Mouse (Mus musculus) myocyte (in vitro differentiated cells): ENCODE measurements around the gene Adam8. TPM values are rescaled to one million over a fixed set of nuclear protein-coding genes. Genes with fewer than 3 reads are reported as not detected.

ENCODE experiments used
- H3K27me3 ChIP-seq: one replicate; pipeline ENCODE4 v1.6.1; 2011; ENCODE audit not compliant: control insufficient read depth, insufficient read depth, insufficient read length
- H3K36me3 ChIP-seq: one replicate; pipeline ENCODE4 v1.6.1; 2011; ENCODE audit not compliant: control insufficient read depth, insufficient read depth
- H3K4me2 ChIP-seq: one replicate; pipeline ENCODE4 v1.6.1; 2011; ENCODE audit warnings: low read depth, control low read depth
- H3K4me3 ChIP-seq: one replicate; pipeline ENCODE4 v1.5.1; 2011; ENCODE audit warnings: mild to moderate bottlenecking, control low read depth, moderate library complexity
- H3K79me2 ChIP-seq: one replicate; pipeline ENCODE4 v1.6.1; 2011; ENCODE audit not compliant: control insufficient read depth, insufficient read depth
- H3ac ChIP-seq: one replicate; pipeline ENCODE4 v1.6.1; 2011; ENCODE audit not compliant: control insufficient read depth, insufficient read length
- CEBPB ChIP-seq: IDR thresholded peaks from 2 replicates; pipeline ENCODE4 v1.6.1; 2011; ENCODE audit warnings: mild to moderate bottlenecking, moderate library complexity; ENCODE audit not compliant: poor library complexity, insufficient read depth, severe bottlenecking
- E2F4 ChIP-seq: IDR thresholded peaks from one replicate; pipeline ENCODE4 v1.6.1; 2011; ENCODE audit warnings: mild to moderate bottlenecking, control low read depth, moderate library complexity; ENCODE audit not compliant: insufficient read depth
- MAX ChIP-seq: IDR thresholded peaks from one replicate; pipeline ENCODE4 v1.6.1; 2011; ENCODE audit warnings: low read depth, mild to moderate bottlenecking, control low read depth
- MYOD1 ChIP-seq, 3 experiments: IDR thresholded peaks; one replicate each; pipeline ENCODE4 v1.6.1; 2011; ENCODE audit warnings: control low read depth in 2 of 3, low read depth in 2 of 3, mild to moderate bottlenecking in 2 of 3, moderate library complexity in 1 of 3; ENCODE audit not compliant: insufficient read length in 2 of 3, control insufficient read depth in 1 of 3
- MYOG ChIP-seq, 3 experiments: IDR thresholded peaks; one replicate each; pipeline ENCODE4 v1.6.1; 2011; ENCODE audit warnings: control low read depth in 2 of 3, low read depth in 2 of 3, mild to moderate bottlenecking in 2 of 3; ENCODE audit not compliant: insufficient read length in 2 of 3, control insufficient read depth in 1 of 3, insufficient read depth in 1 of 3
- POLR2A ChIP-seq: IDR thresholded peaks from one replicate; pipeline ENCODE4 v1.6.1; 2011; ENCODE audit warnings: low read depth, mild to moderate bottlenecking, control low read depth, moderate library complexity; ENCODE audit not compliant: insufficient read length
- POLR2AphosphoS2 ChIP-seq: IDR thresholded peaks from one replicate; pipeline ENCODE4 v1.6.1; 2011; ENCODE audit warnings: low read depth, control low read depth; ENCODE audit not compliant: insufficient read length
- REST ChIP-seq: IDR thresholded peaks from one replicate; pipeline ENCODE4 v1.6.1; 2011; ENCODE audit warnings: mild to moderate bottlenecking, control low read depth, moderate library complexity; ENCODE audit not compliant: insufficient read depth, insufficient read length
- SRF ChIP-seq: IDR thresholded peaks from one replicate; pipeline ENCODE4 v1.6.1; 2011; ENCODE audit warnings: low read depth; ENCODE audit not compliant: control insufficient read depth, insufficient read length
- TCF12 ChIP-seq: IDR thresholded peaks from one replicate; pipeline ENCODE4 v1.6.1; 2011; ENCODE audit warnings: mild to moderate bottlenecking, control low read depth; ENCODE audit not compliant: poor library complexity, insufficient read depth, severe bottlenecking
- TCF3 ChIP-seq: IDR thresholded peaks from one replicate; pipeline ENCODE4 v1.6.1; 2011; ENCODE audit warnings: low read depth, control low read depth; ENCODE audit not compliant: insufficient read length
- USF1 ChIP-seq: IDR thresholded peaks from one replicate; pipeline ENCODE4 v1.6.1; 2011; ENCODE audit warnings: low read depth, mild to moderate bottlenecking, control low read depth, moderate library complexity
- polyA plus RNA-seq: library from polyadenylated mRNA; unstranded; fragments of >200 nt; fragmentation: generic; extraction: Trizol; gene quantifications from one replicate; pipeline ENCODE4 v1.2.1, GENCODE M21; 2012; ENCODE audit warnings: missing spikeins

The Adam8 gene
- polyA plus RNA-seq, 1 experiment: 2.3 TPM

DNA sequence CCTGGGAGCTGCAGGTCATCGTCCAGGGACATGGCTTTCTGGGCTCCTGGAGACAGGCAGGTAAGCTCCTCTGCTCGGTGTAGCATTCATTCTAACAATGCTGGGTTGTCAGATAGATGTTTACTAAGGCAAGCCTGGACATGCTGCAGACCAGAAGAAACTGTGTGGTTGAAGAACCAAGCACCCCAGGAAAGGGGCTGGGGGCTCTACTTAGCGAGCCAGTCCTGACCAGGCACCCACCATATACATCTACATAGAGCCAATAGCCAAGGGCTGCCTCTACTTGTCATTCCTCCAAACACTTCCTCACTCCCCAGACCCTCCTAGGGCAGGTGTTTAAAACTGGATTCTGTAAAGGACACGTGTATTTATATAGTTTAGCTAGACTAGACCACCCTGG is 1.8 kb upstream of the Adam8 start:
- Histone ChIP-seq H3ac (no peak overlapping the region), H3K4me3 (no peak overlapping the region), H3K27me3 (no peaks in the 10 kb centered on the region), H3K79me2 (no peaks in the 10 kb centered on the region), H3K36me3 (peaks cover 5% of the 10 kb centered on the region), H3K4me2 (peak overlapping the region; percentile 1)
- TF ChIP-seq REST: no peak
- TF ChIP-seq MYOD1 (IDR thresholded peaks at IDR 0.05; ENCODE audit: control insufficient read depth in 1 of 3, insufficient read length in 2 of 3, low read depth in 2 of 3): no peak
- no peak for TF ChIP-seq SRF
- TF ChIP-seq MYOG (IDR thresholded peaks at IDR 0.05; ENCODE audit: control insufficient read depth in 1 of 3, insufficient read depth in 1 of 3, insufficient read length in 2 of 3, low read depth in 2 of 3): no peak
- TF ChIP-seq TCF3: no peak
- TF ChIP-seq CEBPB: no peak
- no peak for TF ChIP-seq MAX
- no peak for TF ChIP-seq POLR2A
- no peak for TF ChIP-seq E2F4
- TF ChIP-seq POLR2AphosphoS2: no peak
- TF ChIP-seq TCF12: no peak
- no peak for TF ChIP-seq USF1

DNA sequence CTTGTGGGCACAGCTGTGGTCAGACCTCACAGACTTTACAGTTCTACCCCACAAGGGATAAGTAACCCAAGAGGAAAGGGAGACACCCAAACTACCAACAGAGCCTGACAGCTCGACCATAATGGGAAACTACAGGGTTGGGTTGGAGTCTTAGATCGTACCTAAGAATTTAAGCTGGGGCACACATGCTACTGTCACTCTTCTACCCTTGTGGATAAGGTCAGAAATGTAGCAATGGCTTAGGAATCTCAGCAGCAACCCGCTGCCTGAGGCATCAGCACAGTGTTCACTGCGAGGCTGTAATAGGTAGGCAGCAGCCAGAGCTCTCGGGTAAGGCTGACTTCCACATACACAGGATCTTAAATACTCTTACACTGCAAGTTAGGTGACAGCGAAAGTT is 1.2 kb upstream of the Adam8 start:
- Histone ChIP-seq H3K36me3 (peaks cover 5% of the 10 kb centered on the region), H3K27me3 (no peaks in the 10 kb centered on the region), H3K79me2 (no peaks in the 10 kb centered on the region), H3K4me3 (no peak overlapping the region), H3ac (no peak overlapping the region), H3K4me2 (peak overlapping the region; percentile 1)
- TF ChIP-seq MYOD1 (IDR thresholded peaks at IDR 0.05; ENCODE audit: control insufficient read depth in 1 of 3, insufficient read length in 2 of 3, low read depth in 2 of 3) (peak; percentile 58 to 94 (median 85)), CEBPB (0 out of 2 replicates have a peak, but pooled peaks have one; percentile 5), POLR2A (no peak)

- no peaks in the 10 kb centered on the region for H3K79me2 ChIP-seq
- no peak overlapping the region for H3K4me3 ChIP-seq
- TF ChIP-seq POLR2AphosphoS2 (no peak), CEBPB (no peak), MYOG (IDR thresholded peaks at IDR 0.05; ENCODE audit: control insufficient read depth in 1 of 3, insufficient read depth in 1 of 3, insufficient read length in 2 of 3, low read depth in 2 of 3) (peak in 1 of 3 experiments; percentile 31)
- peaks cover 5% of the 10 kb centered on the region for H3K36me3 ChIP-seq
- no peaks in the 10 kb centered on the region for H3K27me3 ChIP-seq
- H3ac ChIP-seq: no peak overlapping the region
- no peak overlapping the region for H3K4me2 ChIP-seq
These were observed 1.4 kb downstream of the Adam8 start for GRCm38 (mm10) chr7:139990864-139991394.

- H3K4me3 ChIP-seq: no peak overlapping the region
- TF ChIP-seq MAX: no peak
- no peaks in the 10 kb centered on the region for H3K36me3 ChIP-seq
- H3ac ChIP-seq: no peak overlapping the region
- H3K4me2 ChIP-seq: no peak overlapping the region
- H3K79me2 ChIP-seq: no peaks in the 10 kb centered on the region
- no peaks in the 10 kb centered on the region for H3K27me3 ChIP-seq
These were observed 4.1 kb downstream of the Adam8 start for GRCm38 (mm10) chr7:139988272-139988671.

- Histone ChIP-seq H3K4me2 (no peak overlapping the region), H3K4me3 (no peak overlapping the region), H3K27me3 (no peaks in the 10 kb centered on the region), H3K79me2 (no peaks in the 10 kb centered on the region), H3K36me3 (no peaks in the 10 kb centered on the region), H3ac (no peak overlapping the region)
- TF ChIP-seq POLR2A: no peak
- TF ChIP-seq USF1: no peak
- no peak for TF ChIP-seq TCF3
- no peak for TF ChIP-seq MAX
- TF ChIP-seq POLR2AphosphoS2: no peak
- no peak for TF ChIP-seq TCF12
- TF ChIP-seq MYOG (IDR thresholded peaks at IDR 0.05; ENCODE audit: control insufficient read depth in 1 of 3, insufficient read depth in 1 of 3, insufficient read length in 2 of 3, low read depth in 2 of 3): no peak
- TF ChIP-seq REST: no peak
- no peak for TF ChIP-seq SRF
- no peak for TF ChIP-seq MYOD1 (IDR thresholded peaks at IDR 0.05; ENCODE audit: control insufficient read depth in 1 of 3, insufficient read length in 2 of 3, low read depth in 2 of 3)
- TF ChIP-seq E2F4: no peak
- no peak for TF ChIP-seq CEBPB
These were observed 7.9 kb downstream of the Adam8 start for GRCm38 (mm10) chr7:139984505-139984904.

DNA sequence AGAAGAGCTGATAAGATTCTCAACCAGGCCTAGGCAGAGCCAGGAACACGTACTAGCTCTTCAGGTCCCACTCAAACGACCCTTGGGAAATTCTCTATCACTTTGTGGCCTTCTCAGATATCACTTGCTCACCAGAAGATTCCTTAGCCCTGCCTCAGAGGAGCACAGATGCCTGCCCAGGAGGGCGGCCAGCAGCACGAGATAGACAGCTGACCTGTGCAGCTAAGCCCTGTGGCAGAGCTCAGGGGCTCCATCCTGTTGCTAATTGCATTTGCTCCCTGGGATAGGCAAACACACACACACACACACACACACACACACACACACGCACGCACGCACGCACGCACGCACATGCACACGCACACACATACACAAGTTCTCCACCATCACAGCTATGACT is 10.3 kb downstream of the Adam8 start:
- Histone ChIP-seq H3K27me3 (no peaks in the 10 kb centered on the region), H3K4me3 (no peak overlapping the region), H3ac (no peak overlapping the region), H3K4me2 (no peak overlapping the region), H3K79me2 (no peaks in the 10 kb centered on the region), H3K36me3 (no peaks in the 10 kb centered on the region)
- TF ChIP-seq TCF3 (peak; percentile 50), MYOG (IDR thresholded peaks at IDR 0.05; ENCODE audit: control insufficient read depth in 1 of 3, insufficient read depth in 1 of 3, insufficient read length in 2 of 3, low read depth in 2 of 3) (peak in 2 of 3 experiments; percentile 84 to 94), MYOD1 (IDR thresholded peaks at IDR 0.05; ENCODE audit: control insufficient read depth in 1 of 3, insufficient read length in 2 of 3, low read depth in 2 of 3) (peak in 2 of 3 experiments; percentile 68 to 87), POLR2AphosphoS2 (no peak), SRF (no peak)
